Mouse (Mus musculus): ENCODE measurements around the gene Man1c1. TPM values are rescaled to one million over a fixed set of nuclear protein-coding genes. Genes with fewer than 3 reads are reported as not detected.

Gene Man1c1
- polyA plus RNA-seq (2014; fragmentation: Nextera tagmentation; extraction: Ambion mirVana): 7.1 and 7.2 TPM in 2 replicates

- Histone ChIP-seq H3K9me3 (ENCODE audit: control insufficient read depth, low read length) (no peaks in the 10 kb centered on the region), H3K4me1 (replicated peaks; ENCODE audit: control insufficient read depth, insufficient read depth, low read length) (peaks cover 20% of the 10 kb centered on the region), H3K27me3 (ENCODE audit: control insufficient read depth, insufficient read depth, low read length) (no peaks in the 10 kb centered on the region), H3K4me2 (replicated peaks) (peak within 1 kb of the TSS; percentile 99), H3K36me3 (replicated peaks; ENCODE audit: control insufficient read depth, insufficient read depth) (no peaks in the 10 kb centered on the region), H3K9ac (peak within 1 kb of the TSS; percentile 67), H3K4me3 (replicated peaks; ENCODE audit: low read length) (peak within 1 kb of the TSS; percentile 71), H3K27ac (peak within 1 kb of the TSS; percentile 57)
- 0% methylated on average over 46 of the region's 81 CpGs for WGBS
- ATAC-seq (ENCODE audit: low FRiP score): peak; percentile 96
- DNase-seq (ENCODE audit: low spot score): peak; percentile 98
These were observed at the start of gene Man1c1 for GRCm38 (mm10) chr4:134703835-134704546. TSS of gene Man1c1 (minus strand) at chr4:134704290.

GRCm38 (mm10) chr4:134753516-134754261 lies 49.6 kb upstream of the Man1c1 start:
- ATAC-seq (ENCODE audit: low FRiP score) (no peak), DNase-seq (ENCODE audit: low spot score) (no peak)
- peaks cover 9% of the 10 kb centered on the region for H3K4me1 ChIP-seq (replicated peaks; ENCODE audit: control insufficient read depth, insufficient read depth, low read length)
- no peaks in the 10 kb centered on the region for H3K9me3 ChIP-seq (ENCODE audit: control insufficient read depth, low read length)
- H3K27ac ChIP-seq: 0 out of 2 replicates have a peak overlapping the region, but pooled peaks have one; percentile 26
- no peak overlapping the region for H3K4me3 ChIP-seq (replicated peaks; ENCODE audit: low read length)
- no peak overlapping the region for H3K4me2 ChIP-seq (replicated peaks)
- H3K36me3 ChIP-seq (replicated peaks; ENCODE audit: control insufficient read depth, insufficient read depth): no peaks in the 10 kb centered on the region
- H3K9ac ChIP-seq: no peak overlapping the region
- no peaks in the 10 kb centered on the region for H3K27me3 ChIP-seq (ENCODE audit: control insufficient read depth, insufficient read depth, low read length)
- WGBS: 39% methylated on average over 17 of the region's 17 CpGs

- DNase-seq (ENCODE audit: low spot score) (no peak), ATAC-seq (ENCODE audit: low FRiP score) (no peak)
- Histone ChIP-seq H3K9ac (no peak overlapping the region), H3K4me1 (replicated peaks; ENCODE audit: control insufficient read depth, insufficient read depth, low read length) (peaks cover 9% of the 10 kb centered on the region), H3K4me2 (replicated peaks) (no peak overlapping the region), H3K27ac (no peak overlapping the region), H3K27me3 (ENCODE audit: control insufficient read depth, insufficient read depth, low read length) (no peaks in the 10 kb centered on the region), H3K4me3 (replicated peaks; ENCODE audit: low read length) (no peak overlapping the region), H3K36me3 (replicated peaks; ENCODE audit: control insufficient read depth, insufficient read depth) (no peaks in the 10 kb centered on the region), H3K9me3 (ENCODE audit: control insufficient read depth, low read length) (no peaks in the 10 kb centered on the region)
- WGBS: 50% methylated on average over 11 of the region's 11 CpGs
These were observed 48.9 kb upstream of the Man1c1 start for GRCm38 (mm10) chr4:134752911-134753426.

GRCm38 (mm10) chr4:134751682-134752380 lies 47.7 kb upstream of the Man1c1 start:
- DNase-seq (ENCODE audit: low spot score): no peak
- no peaks in the 10 kb centered on the region for H3K36me3 ChIP-seq (replicated peaks; ENCODE audit: control insufficient read depth, insufficient read depth)
- H3K4me1 ChIP-seq (replicated peaks; ENCODE audit: control insufficient read depth, insufficient read depth, low read length): peaks cover 9% of the 10 kb centered on the region
- H3K9me3 ChIP-seq (ENCODE audit: control insufficient read depth, low read length): no peaks in the 10 kb centered on the region
- H3K9ac ChIP-seq: no peak overlapping the region
- H3K4me2 ChIP-seq (replicated peaks): no peak overlapping the region
- no peak overlapping the region for H3K4me3 ChIP-seq (replicated peaks; ENCODE audit: low read length)
- ATAC-seq (ENCODE audit: low FRiP score): no peak
- no peaks in the 10 kb centered on the region for H3K27me3 ChIP-seq (ENCODE audit: control insufficient read depth, insufficient read depth, low read length)
- WGBS: 85% methylated on average over 18 of the region's 18 CpGs
- no peak overlapping the region for H3K27ac ChIP-seq

GRCm38 (mm10) chr4:134750825-134751224 lies 46.7 kb upstream of the Man1c1 start:
- Histone ChIP-seq H3K4me2 (replicated peaks) (no peak overlapping the region), H3K9me3 (ENCODE audit: control insufficient read depth, low read length) (no peaks in the 10 kb centered on the region), H3K27me3 (ENCODE audit: control insufficient read depth, insufficient read depth, low read length) (no peaks in the 10 kb centered on the region), H3K36me3 (replicated peaks; ENCODE audit: control insufficient read depth, insufficient read depth) (no peaks in the 10 kb centered on the region), H3K4me3 (replicated peaks; ENCODE audit: low read length) (no peak overlapping the region), H3K9ac (no peak overlapping the region), H3K27ac (no peak overlapping the region), H3K4me1 (replicated peaks; ENCODE audit: control insufficient read depth, insufficient read depth, low read length) (peaks cover 9% of the 10 kb centered on the region)
- ATAC-seq (ENCODE audit: low FRiP score) (no peak), DNase-seq (ENCODE audit: low spot score) (no peak)
- WGBS: 92% methylated on average over 6 of the region's 6 CpGs

GRCm38 (mm10) chr4:134750263-134750662 lies 46.2 kb upstream of the Man1c1 start:
- ATAC-seq (ENCODE audit: low FRiP score) (no peak), DNase-seq (ENCODE audit: low spot score) (no peak)
- Histone ChIP-seq H3K4me1 (replicated peaks; ENCODE audit: control insufficient read depth, insufficient read depth, low read length) (peaks cover 9% of the 10 kb centered on the region), H3K9ac (no peak overlapping the region), H3K36me3 (replicated peaks; ENCODE audit: control insufficient read depth, insufficient read depth) (no peaks in the 10 kb centered on the region), H3K4me2 (replicated peaks) (no peak overlapping the region), H3K4me3 (replicated peaks; ENCODE audit: low read length) (no peak overlapping the region), H3K27me3 (ENCODE audit: control insufficient read depth, insufficient read depth, low read length) (no peaks in the 10 kb centered on the region), H3K27ac (no peak overlapping the region), H3K9me3 (ENCODE audit: control insufficient read depth, low read length) (no peaks in the 10 kb centered on the region)
- WGBS: 82% methylated on average over 5 of the region's 5 CpGs

- DNase-seq (ENCODE audit: low spot score) (no peak), ATAC-seq (ENCODE audit: low FRiP score) (no peak)
- Histone ChIP-seq H3K27me3 (ENCODE audit: control insufficient read depth, insufficient read depth, low read length) (no peaks in the 10 kb centered on the region), H3K4me2 (replicated peaks) (no peak overlapping the region), H3K4me1 (replicated peaks; ENCODE audit: control insufficient read depth, insufficient read depth, low read length) (peaks cover 6% of the 10 kb centered on the region), H3K9ac (no peak overlapping the region), H3K27ac (no peak overlapping the region), H3K9me3 (ENCODE audit: control insufficient read depth, low read length) (no peaks in the 10 kb centered on the region), H3K36me3 (replicated peaks; ENCODE audit: control insufficient read depth, insufficient read depth) (no peaks in the 10 kb centered on the region), H3K4me3 (replicated peaks; ENCODE audit: low read length) (no peak overlapping the region)
- 72% methylated on average over 21 of the region's 21 CpGs for WGBS
These were observed 45.4 kb upstream of the Man1c1 start for GRCm38 (mm10) chr4:134749301-134750030.

- WGBS: 79% methylated on average over 16 of the region's 16 CpGs
- H3K27me3 ChIP-seq (ENCODE audit: control insufficient read depth, insufficient read depth, low read length): no peaks in the 10 kb centered on the region
- no peak for DNase-seq (ENCODE audit: low spot score)
These were observed 42.0 kb upstream of the Man1c1 start for GRCm38 (mm10) chr4:134745900-134746661.

More at GRCm38 (mm10) chr4:134745900-134746661, 42.0 kb upstream of the Man1c1 start:
- no peak overlapping the region for H3K4me3 ChIP-seq (replicated peaks; ENCODE audit: low read length)
- no peaks in the 10 kb centered on the region; the same call in 1 of the 2 replicates for H3K4me1 ChIP-seq (replicated peaks; ENCODE audit: control insufficient read depth, insufficient read depth, low read length)
- no peak overlapping the region for H3K27ac ChIP-seq
- H3K9me3 ChIP-seq (ENCODE audit: control insufficient read depth, low read length): no peaks in the 10 kb centered on the region
- no peak overlapping the region for H3K4me2 ChIP-seq (replicated peaks)
- H3K36me3 ChIP-seq (replicated peaks; ENCODE audit: control insufficient read depth, insufficient read depth): no peaks in the 10 kb centered on the region
- ATAC-seq (ENCODE audit: low FRiP score): no peak
- H3K9ac ChIP-seq: no peak overlapping the region
